Mouse (Mus musculus): ENCODE data around the gene Cd53. TPM values are rescaled to one million over a fixed set of nuclear protein-coding genes. Genes with fewer than 3 reads are reported as not detected.

Cd53 gene
- total and polyA plus RNA-seq, 3 experiments: 0.58 to 1.4 TPM; not detected in 1

GRCm38 (mm10) chr3:106787972-106788371 is 2.0 kb downstream of the Cd53 start:
- peak; percentile 8 for DNase-seq (ENCODE audit: low read depth, low spot score)
- no peak overlapping the region; the same call in 1 of the 2 replicates for H3K27ac ChIP-seq (ENCODE audit: control insufficient read depth, low read depth, low read length)
- H3K27me3 ChIP-seq (ENCODE audit: control insufficient read depth in 1 of 2, insufficient read depth in 2 of 2, low read length in 2 of 2): no peaks in the 10 kb centered on the region
- no peaks in the 10 kb centered on the region for H3K9me3 ChIP-seq (replicated peaks; ENCODE audit: insufficient read depth, low read length)
- TF ChIP-seq HCFC1 (IDR thresholded peaks at IDR 0.05; ENCODE audit: low read depth, low read length) (no peak), CHD2 (IDR thresholded peaks at IDR 0.05; ENCODE audit: low read length) (no peak), JUND (IDR thresholded peaks at IDR 0.05; ENCODE audit: low read depth, low read length) (no peak), SIN3A (IDR thresholded peaks at IDR 0.05; ENCODE audit: low read length) (no peak), USF2 (IDR thresholded peaks at IDR 0.05; ENCODE audit: borderline replicate concordance in 1 of 2, insufficient read depth in 1 of 2, low read depth in 1 of 2, low read length in 2 of 2) (no peak), MAFK (IDR thresholded peaks at IDR 0.05; ENCODE audit: borderline replicate concordance, low read depth, low read length) (no peak), POLR2AphosphoS5 (IDR thresholded peaks at IDR 0.05; ENCODE audit: borderline replicate concordance, low read depth, low read length) (no peak), ETS1 (IDR thresholded peaks at IDR 0.05; ENCODE audit: low read depth, low read length) (no peak)
- peaks cover 0 to 6% of the 10 kb centered on the region in 2 experiments; a peak in 1 of 4 replicates for H3K4me1 ChIP-seq (ENCODE audit: control insufficient read depth in 1 of 2, insufficient read depth in 2 of 2, low read length in 2 of 2)
- no peaks in the 10 kb centered on the region for H3K79me2 ChIP-seq (ENCODE audit: control insufficient read depth, insufficient read depth, low read length, poor library complexity)
- no peak overlapping the region for H3K9ac ChIP-seq (ENCODE audit: control insufficient read depth, low read depth, low read length, poor library complexity, severe bottlenecking)
- no peak overlapping the region for H3K4me3 ChIP-seq (ENCODE audit: control insufficient read depth in 1 of 2, insufficient read depth in 1 of 2, low read depth in 2 of 2, low read length in 2 of 2)
- peaks cover 0 to 37% of the 10 kb centered on the region in 2 experiments; a peak in 2 of 4 replicates for H3K36me3 ChIP-seq (ENCODE audit: control insufficient read depth in 1 of 2, insufficient read depth in 2 of 2, low read length in 2 of 2)

GRCm38 (mm10) chr3:106785130-106785529 is 4.8 kb downstream of the Cd53 start:
- H3K36me3 ChIP-seq (ENCODE audit: control insufficient read depth in 1 of 2, insufficient read depth in 2 of 2, low read length in 2 of 2): peaks cover 0 to 35% of the 10 kb centered on the region in 2 experiments; a peak in 2 of 4 replicates
- no peak overlapping the region for H3K4me3 ChIP-seq (ENCODE audit: control insufficient read depth in 1 of 2, insufficient read depth in 1 of 2, low read depth in 2 of 2, low read length in 2 of 2)
- H3K27ac ChIP-seq (ENCODE audit: control insufficient read depth, low read depth, low read length): 0 out of 2 replicates have a peak overlapping the region, but pooled peaks have one; percentile 28
- H3K79me2 ChIP-seq (ENCODE audit: control insufficient read depth, insufficient read depth, low read length, poor library complexity): no peaks in the 10 kb centered on the region
- no peaks in the 10 kb centered on the region for H3K9me3 ChIP-seq (replicated peaks; ENCODE audit: insufficient read depth, low read length)
- peaks cover 0 to 6% of the 10 kb centered on the region in 2 experiments; a peak in 1 of 4 replicates for H3K4me1 ChIP-seq (ENCODE audit: control insufficient read depth in 1 of 2, insufficient read depth in 2 of 2, low read length in 2 of 2)
- no peak overlapping the region for H3K9ac ChIP-seq (ENCODE audit: control insufficient read depth, low read depth, low read length, poor library complexity, severe bottlenecking)
- H3K27me3 ChIP-seq (ENCODE audit: control insufficient read depth in 1 of 2, insufficient read depth in 2 of 2, low read length in 2 of 2): no peaks in the 10 kb centered on the region
- peak; percentile 23 for DNase-seq (ENCODE audit: low read depth, low spot score)
- TF ChIP-seq EP300 (IDR thresholded peaks at IDR 0.05; ENCODE audit: low read depth in 1 of 2, low read length in 2 of 2) (peak in 1 of 2 experiments; percentile 39; a peak in 2 of 4 replicates), POLR2A (IDR thresholded peaks at IDR 0.05; ENCODE audit: control insufficient read depth in 1 of 2, insufficient read depth in 1 of 2, low read depth in 1 of 2, low read length in 2 of 2, poor library complexity in 1 of 2) (no peak), ZNF384 (IDR thresholded peaks at IDR 0.05; ENCODE audit: low read depth, low read length) (peak; percentile 86), ETS1 (IDR thresholded peaks at IDR 0.05; ENCODE audit: low read depth, low read length) (0 out of 2 replicates have a peak, but pooled peaks have one; percentile 10), TBP (IDR thresholded peaks at IDR 0.05; ENCODE audit: low read depth, low read length) (no peak), GATA1 (IDR thresholded peaks at IDR 0.05; ENCODE audit: low read depth, low read length) (0 out of 2 replicates have a peak, but pooled peaks have one; percentile 35)

- Histone ChIP-seq H3K9ac (ENCODE audit: control insufficient read depth, low read depth, low read length, poor library complexity, severe bottlenecking) (no peak overlapping the region), H3K36me3 (ENCODE audit: control insufficient read depth in 1 of 2, insufficient read depth in 2 of 2, low read length in 2 of 2) (no peaks in the 10 kb centered on the region), H3K27me3 (ENCODE audit: control insufficient read depth in 1 of 2, insufficient read depth in 2 of 2, low read length in 2 of 2) (no peaks in the 10 kb centered on the region), H3K4me3 (ENCODE audit: control insufficient read depth in 1 of 2, insufficient read depth in 1 of 2, low read depth in 2 of 2, low read length in 2 of 2) (no peak overlapping the region), H3K9me3 (replicated peaks; ENCODE audit: insufficient read depth, low read length) (no peaks in the 10 kb centered on the region), H3K27ac (ENCODE audit: control insufficient read depth, low read depth, low read length) (no peak overlapping the region), H3K4me1 (ENCODE audit: control insufficient read depth in 1 of 2, insufficient read depth in 2 of 2, low read length in 2 of 2) (no peaks in the 10 kb centered on the region), H3K79me2 (ENCODE audit: control insufficient read depth, insufficient read depth, low read length, poor library complexity) (no peaks in the 10 kb centered on the region)
- no peak for TF ChIP-seq HCFC1 (IDR thresholded peaks at IDR 0.05; ENCODE audit: low read depth, low read length)
- TF ChIP-seq CHD2 (IDR thresholded peaks at IDR 0.05; ENCODE audit: low read length): no peak
- peak; percentile 11; the same call in 1 of the 2 replicates for TF ChIP-seq RAD21 (IDR thresholded peaks at IDR 0.05; ENCODE audit: low read depth, low read length)
- TF ChIP-seq KAT2A (conservative IDR thresholded peaks at IDR 0.05; ENCODE audit: low read depth, low read length): no peak
- no peak for TF ChIP-seq ELF1 (IDR thresholded peaks at IDR 0.05; ENCODE audit: low read depth, low read length)
- no peak; a peak in 1 of 6 replicates for TF ChIP-seq CTCF (IDR thresholded peaks at IDR 0.05 in 2 of 3, conservative IDR thresholded peaks at IDR 0.05 in 1 of 3; ENCODE audit: control insufficient read depth in 1 of 3, insufficient read depth in 1 of 3, low read depth in 2 of 3, low read length in 3 of 3, poor library complexity in 1 of 3, severe bottlenecking in 1 of 3)
- DNase-seq (ENCODE audit: low read depth, low spot score): no peak
These were observed 18.1 kb downstream of the Cd53 start for GRCm38 (mm10) chr3:106771834-106772233.

Data from MEL (cell line).